Mouse (Mus musculus) testis, postnatal 14 days (tissue): ENCODE data around the gene Cog5.
A peak's percentile ranks its signal among the peaks of the same experiment; 100 is the strongest.

ENCODE experiments used
- DNase-seq: peaks from one replicate; pipeline ENCODE4 v3.0.0; 2021; ENCODE audit warnings: low spot score

Gene Cog5

DNA sequence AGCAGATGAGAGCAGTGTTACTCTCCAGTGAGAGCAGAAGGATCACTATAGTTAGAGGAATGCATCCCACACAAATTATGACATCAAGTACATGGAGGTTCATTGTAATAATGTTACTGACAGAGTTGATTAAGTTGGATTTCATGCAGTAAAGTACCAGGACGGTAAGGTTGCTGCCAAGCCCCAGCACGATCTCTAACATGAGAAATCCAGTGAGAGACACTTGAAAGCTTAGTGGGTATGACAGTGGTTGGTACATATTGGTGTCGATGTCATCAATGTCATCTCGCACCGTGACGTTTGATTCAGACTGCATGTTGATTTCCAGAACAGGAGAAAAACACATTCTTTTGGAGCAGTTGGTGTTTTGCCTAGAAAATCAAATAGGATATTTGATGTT, 55.0 kb downstream of the Cog5 start:
- DNase-seq = no peak

DNA sequence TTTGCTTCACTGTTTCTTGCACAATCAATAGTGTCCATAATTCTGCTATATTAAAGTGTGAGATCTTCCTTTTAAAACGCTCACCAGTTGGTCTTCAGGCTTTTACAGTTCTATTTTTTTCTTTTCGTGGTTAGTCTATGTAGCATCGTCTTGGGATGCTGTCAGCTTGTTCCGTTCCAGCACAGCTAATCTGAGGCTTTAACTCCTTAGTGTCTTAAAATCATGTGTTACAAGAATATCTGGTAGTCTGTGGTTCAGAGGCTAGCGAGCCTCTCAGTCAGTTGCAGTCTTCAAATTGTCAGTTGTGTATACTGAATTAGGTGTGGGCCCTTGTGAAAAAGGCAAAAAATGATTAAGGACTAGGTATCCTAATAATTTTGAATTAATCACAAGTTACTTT, 57.6 kb downstream of the Cog5 start:
- DNase-seq = no peak

DNA sequence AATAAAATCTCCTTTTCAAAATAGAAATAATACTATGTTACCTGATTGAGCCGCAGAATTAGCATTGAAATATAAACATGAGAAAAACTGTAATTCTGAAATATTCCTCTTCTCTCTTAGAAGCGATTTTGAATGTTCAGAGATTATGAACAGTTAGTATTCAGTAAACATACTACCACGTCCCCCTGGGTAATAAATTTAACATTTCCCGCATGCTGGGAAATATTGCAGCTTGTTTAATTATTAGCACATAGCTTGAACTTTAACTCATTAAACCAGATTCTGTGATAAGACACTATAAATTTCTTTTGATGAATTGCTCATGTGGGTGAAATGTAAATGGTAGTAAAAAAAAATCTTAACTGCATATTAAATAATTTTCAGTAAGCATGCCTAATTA, 58.1 kb downstream of the Cog5 start:
- no peak for DNase-seq

DNA sequence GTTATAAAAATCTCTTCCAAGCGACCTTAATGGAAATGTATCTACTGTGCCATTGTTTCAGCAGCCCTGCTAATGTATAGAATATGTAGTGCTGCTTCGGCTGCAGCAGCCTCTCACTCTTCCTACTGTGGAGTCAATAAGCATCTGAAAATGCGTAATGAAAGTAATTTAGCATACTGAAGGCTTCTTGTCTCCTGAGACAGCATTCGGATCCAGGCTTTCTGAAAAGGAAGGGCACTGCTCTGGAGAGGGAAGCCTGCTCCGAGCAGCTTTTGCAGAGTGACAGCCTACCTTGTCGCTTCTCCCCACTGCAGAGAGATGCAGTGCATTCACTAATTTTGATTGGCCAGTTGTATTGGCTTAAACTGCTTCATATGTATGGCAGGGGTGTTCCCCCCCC, 58.9 kb downstream of the Cog5 start, which contains the start of gene Gpr22:
Gene Gpr22 (minus strand): TSS at position 348 of the 400 bp plus-strand sequence.
- DNase-seq = no peak

DNA sequence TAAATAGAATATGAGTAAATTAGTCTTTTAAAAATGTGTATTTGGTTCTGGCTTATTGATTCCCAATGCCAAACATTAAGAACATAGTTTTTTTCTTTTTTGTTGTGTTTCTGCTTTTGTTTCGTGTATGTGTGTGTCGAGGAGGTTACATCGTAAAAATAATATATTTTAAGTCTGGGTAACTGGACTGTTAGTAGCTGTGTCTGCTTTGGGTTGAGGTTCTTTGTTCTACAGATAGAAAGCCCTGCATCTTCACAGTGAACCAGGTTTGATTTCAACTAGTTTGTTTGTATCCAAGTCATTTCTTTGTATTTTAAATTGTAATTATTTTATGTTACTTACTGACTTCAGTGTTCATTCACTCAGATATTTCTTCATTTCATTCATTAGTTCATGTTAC, 59.4 kb downstream of the Cog5 start:
- no peak for DNase-seq

DNA sequence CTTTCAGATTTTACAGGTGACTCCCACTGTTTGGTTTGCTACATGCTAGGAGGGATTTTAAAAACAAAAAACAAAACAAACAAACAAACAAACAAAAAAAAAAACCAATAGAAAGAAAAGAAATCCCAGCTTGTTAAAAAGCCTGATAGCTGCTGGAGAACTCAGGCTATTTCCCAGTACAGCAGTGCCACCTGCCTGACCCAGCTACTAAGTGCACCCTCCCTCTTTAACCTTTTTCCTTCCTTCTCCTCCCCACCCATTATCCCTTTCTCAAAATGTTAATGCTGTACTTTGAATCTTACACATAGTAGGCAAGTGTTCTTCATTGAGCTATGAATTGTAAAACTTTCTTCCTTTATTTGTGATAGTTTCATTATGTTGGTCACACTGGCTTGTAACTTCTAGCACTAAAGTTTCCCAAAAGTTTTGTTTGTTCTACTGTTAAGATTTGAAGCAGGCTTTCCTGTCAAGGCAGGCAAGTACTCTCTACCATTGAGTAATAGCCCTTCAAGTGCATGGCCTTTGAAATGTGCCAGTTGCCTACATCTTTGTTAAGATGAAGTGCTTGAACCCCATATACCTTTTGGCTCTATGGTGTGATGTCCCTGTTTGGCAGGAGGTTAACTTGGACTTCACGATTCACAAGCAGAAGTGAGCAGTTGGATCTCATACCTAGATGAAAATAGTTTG, 65.1 kb downstream of the Cog5 start:
- DNase-seq = no peak

DNA sequence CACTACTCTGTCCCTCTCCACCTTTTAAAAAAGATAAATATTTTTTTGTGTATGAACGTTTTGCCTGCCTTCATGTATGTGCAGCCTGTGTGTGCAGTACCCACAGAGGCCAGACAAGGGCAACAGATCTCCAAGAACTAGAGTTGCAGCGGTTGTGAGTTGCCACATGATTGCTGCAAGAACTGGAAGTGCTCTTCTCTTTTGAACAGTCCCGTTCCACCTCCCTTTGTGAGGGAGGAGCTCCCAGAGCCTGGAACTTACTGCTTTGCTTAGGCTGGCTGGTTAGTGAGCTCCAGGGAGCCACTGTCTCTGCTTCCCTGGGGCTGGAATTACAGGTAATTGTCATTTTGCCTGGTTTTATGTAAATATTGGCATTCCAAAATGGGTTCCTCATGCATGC, 69.9 kb downstream of the Cog5 start:
- no peak for DNase-seq

DNA sequence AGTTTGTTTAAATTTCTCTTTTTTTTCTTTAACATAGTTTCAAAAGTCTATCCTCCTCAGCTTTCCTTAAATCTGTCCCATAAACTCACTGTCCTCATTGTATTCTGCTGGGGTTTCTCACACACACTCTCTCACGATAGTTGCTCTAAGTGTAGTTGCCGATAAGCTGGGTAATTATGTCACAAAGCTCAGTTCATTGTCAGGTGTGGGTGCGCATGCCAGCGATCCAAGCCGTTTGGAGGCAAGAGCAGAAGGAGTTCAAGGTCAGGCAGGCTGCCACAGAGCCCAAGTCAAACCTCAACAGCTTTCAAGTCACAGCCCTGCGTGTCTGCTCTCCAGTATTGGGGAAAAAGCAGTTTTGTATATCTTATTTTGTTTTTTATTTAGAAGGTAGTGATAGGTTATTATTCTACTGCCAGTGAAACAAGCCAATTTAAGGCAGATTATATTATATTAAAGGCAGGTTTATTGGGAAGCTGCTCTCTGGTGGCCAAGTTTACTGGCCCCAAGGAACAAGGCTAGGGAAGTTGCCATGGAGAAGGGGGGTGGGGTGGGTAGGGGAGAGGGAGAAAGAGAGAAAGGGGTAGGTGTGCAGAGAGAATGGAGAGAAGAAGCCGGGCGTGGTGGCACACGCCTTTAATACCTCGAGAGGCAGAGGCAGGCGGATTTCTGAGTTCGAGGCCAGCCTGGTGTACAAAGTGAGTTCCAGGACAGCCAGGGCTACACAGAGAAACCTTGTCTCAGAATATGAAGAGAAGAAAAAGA, 71.0 kb downstream of the Cog5 start:
- peak; percentile 54 for DNase-seq

DNA sequence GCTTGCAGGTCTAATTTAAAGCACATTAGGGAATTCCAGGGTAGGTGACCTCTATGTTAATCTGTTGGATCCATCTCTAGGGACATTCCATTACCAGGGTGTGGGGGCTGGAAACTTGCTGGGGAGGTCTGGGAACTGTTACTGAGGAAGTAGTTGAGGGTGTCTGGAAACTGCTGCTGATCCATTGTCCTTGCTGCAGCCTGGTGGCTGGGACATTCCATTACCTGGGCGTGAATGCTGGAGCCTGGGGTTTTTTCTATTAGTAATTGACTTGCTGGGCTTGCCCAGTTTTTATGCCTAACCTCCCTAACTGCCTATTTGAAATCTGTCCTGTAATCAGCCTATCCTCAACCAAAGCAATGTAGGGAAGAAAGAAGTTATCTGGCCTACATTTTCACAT, 72.0 kb downstream of the Cog5 start:
- no peak for DNase-seq

DNA sequence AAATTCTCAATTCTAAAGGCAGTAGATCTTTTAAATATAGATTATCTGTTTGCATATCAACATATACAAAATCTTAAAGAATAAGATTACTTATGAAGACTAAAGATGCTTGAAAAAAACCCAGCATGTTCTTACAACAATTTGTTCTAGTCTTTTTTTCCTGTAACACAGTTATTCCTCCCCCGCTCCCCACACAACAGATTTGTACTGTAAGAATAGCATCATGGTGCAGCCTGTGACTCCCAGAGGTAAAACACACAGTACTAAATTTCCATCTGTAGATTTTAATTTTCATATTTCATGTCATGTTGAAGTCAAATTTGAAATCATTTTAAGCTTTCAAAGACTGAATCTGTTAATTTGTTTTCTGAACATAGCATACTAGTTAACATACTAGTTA, 75.5 kb downstream of the Cog5 start:
- DNase-seq = no peak

DNA sequence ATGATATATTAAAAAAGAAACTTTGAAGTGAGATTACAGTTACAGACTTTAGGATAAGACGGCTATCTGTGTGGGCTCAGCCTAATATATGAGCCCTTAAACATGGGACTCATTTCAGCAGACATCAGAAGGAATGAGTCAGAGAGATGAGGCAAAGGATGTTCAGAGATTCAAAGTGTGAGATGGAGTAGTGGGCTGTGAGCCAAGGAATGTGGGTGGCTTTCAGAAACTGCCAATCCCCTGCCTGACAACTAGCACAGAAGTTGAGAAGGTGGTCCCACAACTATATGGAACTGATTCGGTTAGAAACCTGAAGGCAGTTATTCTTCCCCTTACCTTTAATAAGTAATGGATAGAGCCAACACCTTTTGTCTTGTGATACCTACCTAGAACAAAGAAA, 79.9 kb downstream of the Cog5 start:
- DNase-seq = no peak

DNA sequence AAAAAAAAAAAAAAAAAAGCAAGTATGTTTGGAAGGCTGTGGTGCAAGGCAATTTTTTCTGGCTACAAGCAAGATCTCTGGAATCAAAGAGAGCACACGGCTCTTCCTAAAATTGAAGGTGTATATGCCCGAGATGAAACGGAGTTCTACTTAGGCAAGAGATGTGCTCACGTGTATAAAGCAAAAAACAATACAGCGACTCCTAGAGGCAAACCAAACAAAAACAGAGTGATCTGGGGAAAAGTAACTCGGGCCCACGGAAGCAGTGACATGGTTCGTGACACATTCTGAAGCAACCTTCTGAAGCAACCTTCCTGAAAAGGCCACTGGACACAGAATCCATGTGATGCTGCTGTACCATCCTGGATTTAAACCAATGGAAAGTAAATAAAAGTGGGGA, 92.6 kb downstream of the Cog5 start:
- DNase-seq = no peak

DNA sequence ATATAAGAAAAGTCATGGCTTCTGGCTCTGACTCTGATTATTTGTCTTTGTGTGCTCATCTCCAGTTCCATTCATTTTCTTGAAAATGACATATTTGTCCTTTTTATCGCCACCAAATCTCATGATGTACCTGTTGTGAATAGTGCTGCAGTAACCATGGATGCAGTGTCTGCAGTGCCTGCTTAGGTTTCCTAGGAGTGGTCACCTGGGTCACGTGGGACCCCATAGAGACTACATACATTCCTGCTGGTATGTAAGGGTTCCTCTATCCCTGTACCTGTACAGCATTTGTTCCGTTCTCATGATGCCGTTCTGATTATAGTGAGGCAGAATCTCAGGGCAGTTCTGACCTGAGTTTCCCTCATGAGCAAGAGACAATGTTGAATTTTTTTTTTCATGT, 95.2 kb downstream of the Cog5 start:
- no peak for DNase-seq

DNA sequence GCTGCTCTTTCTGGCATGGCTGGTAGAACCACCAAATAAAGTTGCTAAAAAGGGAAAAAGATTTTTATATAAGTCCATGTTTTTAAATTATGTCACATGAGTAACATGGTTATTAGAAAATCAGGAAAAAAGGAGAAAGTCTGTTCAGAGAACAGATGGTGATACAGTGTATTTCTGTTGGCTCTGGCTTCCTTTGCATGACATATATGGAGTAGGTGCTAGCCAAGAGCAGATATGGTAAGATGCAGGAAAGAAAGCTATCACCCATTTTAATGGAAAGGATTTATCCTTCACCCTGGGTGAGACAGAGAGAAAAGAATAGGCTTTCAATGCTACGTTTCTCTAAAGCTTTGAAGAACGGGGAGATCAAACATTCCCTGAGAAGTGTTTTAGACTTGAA, 99.8 kb downstream of the Cog5 start:
- DNase-seq = no peak

DNA sequence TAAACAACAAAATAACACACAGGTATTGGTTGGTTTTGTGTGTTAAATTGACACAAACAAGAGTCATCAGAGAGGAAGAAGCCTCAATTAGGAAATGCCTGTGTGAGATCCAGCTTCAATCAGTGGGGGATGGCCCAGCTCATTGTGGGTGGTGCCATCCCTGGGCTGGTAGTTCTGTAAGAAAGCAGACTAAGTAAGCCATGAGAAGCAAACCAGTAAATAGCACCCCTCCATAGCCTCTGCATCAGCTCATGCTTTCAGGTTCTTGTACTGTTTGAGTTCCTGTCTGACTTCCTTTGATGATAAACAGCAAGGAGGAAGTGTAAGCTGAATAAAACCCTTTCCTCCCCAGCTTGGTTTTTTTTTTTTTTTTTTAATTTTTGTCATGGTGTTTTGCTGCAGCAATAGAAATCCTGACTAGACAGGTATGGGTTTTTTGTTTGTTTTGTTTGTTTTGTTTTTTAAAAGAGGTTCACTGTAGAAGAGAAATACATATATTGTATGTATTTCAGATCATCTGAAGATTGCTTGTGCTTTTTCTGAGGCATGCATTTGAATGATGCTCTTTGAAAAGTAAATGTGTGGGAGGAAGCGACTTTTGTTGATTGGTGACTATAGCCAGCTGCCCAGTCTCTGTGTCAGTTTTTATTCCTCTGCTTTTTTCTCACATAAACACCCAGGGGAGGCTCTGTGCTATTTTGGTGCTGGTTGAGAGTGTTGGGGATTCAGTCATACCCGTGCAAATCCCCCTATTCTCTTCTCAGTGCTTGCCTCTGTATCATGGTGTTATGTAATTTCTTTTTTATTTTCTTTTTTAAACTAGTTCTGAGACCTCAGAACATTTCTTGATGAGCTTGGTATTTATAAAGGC, 101.5 kb downstream of the Cog5 start:
- DNase-seq = no peak

DNA sequence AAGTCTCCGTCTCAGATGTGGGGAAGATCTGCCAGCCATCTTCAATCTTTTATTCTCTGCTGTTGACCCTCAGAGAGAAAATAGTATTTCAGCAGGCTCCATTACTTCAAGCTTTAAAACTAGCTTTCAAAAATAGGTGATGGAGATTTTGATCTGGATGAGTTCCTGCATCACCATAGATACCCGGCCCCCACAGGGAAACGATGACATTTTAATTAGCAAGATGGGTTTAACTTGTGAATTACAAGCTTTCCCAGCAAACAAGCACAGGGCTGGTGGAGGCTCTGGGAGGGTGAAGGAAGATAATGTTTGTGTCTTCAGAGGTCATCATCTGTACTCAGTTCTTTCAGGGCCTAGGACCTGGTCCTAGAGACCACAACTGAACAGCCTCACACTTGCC, 118.9 kb downstream of the Cog5 start:
- DNase-seq = no peak

DNA sequence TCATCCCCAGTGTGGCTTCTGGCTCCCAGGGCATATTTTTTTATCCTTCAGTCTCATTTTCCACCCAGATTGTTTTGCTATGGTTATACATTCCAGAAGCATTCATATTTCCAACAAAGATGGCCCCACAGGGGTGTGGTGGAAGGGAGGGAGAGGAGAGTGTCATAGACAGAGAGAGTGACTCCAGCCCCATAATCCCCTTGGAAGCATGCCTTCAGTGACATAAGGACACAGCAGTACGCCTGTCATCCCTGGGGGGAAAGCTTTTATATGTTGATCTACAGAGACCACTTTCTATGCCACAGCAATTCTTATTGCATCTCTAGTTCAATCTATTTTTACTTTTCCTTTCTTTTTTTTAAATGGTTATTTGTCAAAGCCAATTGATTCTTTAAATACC, 129.6 kb downstream of the Cog5 start:
- no peak for DNase-seq

DNA sequence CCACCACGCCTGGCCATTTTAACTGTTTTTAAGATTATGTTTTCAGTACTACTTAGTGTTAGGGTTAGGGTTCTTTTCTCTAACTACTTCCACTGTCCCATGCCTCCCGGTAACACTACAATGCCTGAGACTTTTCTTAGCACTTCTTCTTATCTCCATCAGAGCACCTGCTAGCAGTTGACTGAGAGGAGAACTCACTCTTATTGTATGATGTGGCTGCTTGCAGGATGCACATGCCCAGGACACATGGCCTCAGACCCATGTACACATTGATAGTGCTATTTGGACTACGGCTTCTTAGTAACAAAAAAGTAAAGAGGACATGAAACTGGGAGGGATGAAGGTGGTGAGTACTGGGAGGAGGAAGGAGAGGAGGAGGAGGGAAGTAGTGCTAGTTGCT, 133.9 kb downstream of the Cog5 start:
- DNase-seq = no peak

DNA sequence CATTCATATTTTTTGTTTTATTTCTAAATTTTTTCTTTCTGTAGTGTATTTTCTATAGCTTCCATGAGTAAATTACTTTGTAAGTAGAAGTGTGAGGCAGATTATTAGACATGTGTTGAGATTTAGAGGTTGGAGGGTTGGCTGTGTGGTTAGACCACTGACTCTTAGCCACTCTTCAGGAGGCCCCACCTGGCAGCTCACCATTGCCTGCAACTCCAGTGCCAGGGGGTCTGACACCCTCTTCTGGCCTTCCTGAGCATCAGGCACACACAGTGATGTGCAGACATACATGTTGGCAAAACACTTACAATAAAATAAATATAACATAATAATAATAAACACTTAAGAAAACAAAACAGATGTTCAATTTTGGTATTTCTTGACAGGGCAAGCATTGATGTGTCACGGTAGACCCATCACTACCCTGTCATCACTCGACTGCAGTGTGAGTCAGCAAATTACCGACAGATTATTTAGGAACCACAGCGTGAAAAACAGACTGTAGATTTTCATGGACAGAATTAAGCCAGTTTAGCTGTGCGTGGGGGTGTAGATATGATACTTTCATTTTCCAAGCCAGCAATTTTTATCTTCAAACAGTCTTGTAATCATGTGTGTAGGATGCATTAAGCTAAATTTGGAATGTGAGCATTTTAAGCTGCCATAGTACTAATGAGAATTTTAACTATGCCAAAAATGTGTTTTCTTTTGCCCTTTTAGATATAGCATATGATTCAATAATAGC, 151.9 kb downstream of the Cog5 start:
- no peak for DNase-seq

DNA sequence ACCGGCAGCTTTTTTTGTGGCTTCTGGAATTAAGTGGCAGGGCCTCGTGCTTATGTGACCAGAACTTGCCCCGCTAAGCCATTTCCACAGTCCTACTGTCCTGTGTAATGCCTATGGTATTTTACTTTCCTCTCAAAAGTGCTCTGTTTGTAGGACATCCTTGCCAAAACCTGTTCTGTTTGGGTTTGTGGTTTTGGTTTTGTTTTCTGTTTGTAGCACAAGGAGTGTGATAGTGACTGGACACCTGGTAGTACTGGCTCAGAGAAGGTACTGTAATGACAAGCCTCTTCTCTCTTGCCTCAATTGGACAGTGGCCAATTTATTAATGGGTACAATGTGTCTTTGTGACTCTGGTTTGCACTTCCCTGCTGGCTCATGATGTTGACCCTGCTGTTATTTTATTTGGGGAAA, 163.4 kb downstream of the Cog5 start:
- peak; percentile 30 for DNase-seq

DNA sequence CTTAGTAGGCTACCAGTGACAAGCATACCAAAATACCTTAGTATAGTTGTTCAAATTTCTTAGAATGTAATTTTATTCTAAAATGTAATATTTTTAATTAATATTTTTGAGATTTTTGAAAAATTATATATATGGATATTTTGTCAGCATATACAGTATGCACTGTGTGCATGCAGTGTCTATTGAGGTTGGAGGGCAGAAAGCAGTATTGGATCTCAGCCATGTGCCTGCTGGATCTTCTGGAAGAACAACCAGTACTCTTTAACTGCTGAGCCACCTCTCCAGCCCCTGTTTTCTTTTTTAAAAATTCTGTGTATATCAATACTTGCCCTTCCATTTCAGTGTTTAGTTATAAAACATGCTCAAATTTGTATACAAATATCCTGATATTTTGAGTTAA, 164.4 kb downstream of the Cog5 start:
- no peak for DNase-seq

DNA sequence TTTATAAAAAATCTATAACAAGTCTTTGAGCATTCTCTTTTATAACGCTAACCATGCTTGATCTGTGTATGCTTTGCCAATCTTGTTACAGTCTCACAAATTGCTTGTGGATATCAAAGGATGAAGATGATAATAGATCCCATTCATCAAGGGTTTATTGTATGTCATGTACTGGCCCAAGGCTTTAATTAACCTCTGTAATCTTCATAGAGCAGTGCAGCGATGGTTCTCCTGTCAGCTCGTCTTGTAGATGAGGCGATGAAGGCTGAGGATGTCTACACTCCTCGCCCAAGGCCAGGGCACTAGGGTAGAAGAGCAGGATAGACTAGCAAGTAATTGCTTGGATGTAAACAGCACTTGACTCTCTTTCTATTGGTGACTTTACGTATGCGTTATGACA, 164.9 kb downstream of the Cog5 start:
- no peak for DNase-seq
